Mouse (Mus musculus) T-helper 17 cell (primary cell): ENCODE data around the gene Coro2b.
"Not testable (repeated sequence)": the region's sequence is repeated elsewhere in the genome, so short reads cannot be mapped to it uniquely, and the experiment has no call there.

Source experiments
- in situ Hi-C, 2 experiments: fragments of 300-600 bp; cut with MboI, MseI; formaldehyde crosslinking; loops; 1 replicate in 1 of 2; 2 replicates in 1 of 2; pipeline ENCODE4 v1.15.1; 2025; ENCODE audit warnings: high pct_unique_total_duplicates in 2 of 2

The Coro2b gene

GRCm38 (mm10) chr9:62450862-62451261 is 86.0 kb downstream of the Coro2b start:
- in situ Hi-C loops, result no loop called here

- in situ Hi-C loops, result no loop called here
Observed at GRCm38 (mm10) chr9:62450355-62450754, 86.5 kb downstream of the Coro2b start.

- in situ Hi-C loops, result not testable (repeated sequence)
Observed at GRCm38 (mm10) chr9:62447337-62447736, 89.5 kb downstream of the Coro2b start.

- in situ Hi-C loops, result loop anchor here (5.0 to 10.0 kb wide), 2 partner anchors 1511 to 1514 kb away; no protein-coding TSS in a partner anchor
Observed at GRCm38 (mm10) chr9:62438755-62439101, 98.1 kb downstream of the Coro2b start.

GRCm38 (mm10) chr9:62438085-62438754 is 98.6 kb downstream of the Coro2b start:
- in situ Hi-C loops, result loop anchor here (5.0 to 10.0 kb wide), 2 partner anchors 1511 to 1513 kb away; no protein-coding TSS in a partner anchor

- in situ Hi-C loops, result loop anchor here (5.0 to 10.0 kb wide), 2 partner anchors 1510 to 1513 kb away; no protein-coding TSS in a partner anchor
Observed at GRCm38 (mm10) chr9:62437446-62437845, 99.4 kb downstream of the Coro2b start.

GRCm38 (mm10) chr9:62435613-62436318 is 101.1 kb downstream of the Coro2b start:
- in situ Hi-C loops, result loop anchor here (5.0 to 10.0 kb wide), 2 partner anchors 1508 to 1511 kb away; no protein-coding TSS in a partner anchor

- in situ Hi-C loops, result loop anchor here in 1 of 2 experiments (10.0 kb wide), 1 partner anchor 1508 kb away; no protein-coding TSS in a partner anchor
Observed at GRCm38 (mm10) chr9:62432261-62433060, 104.4 kb downstream of the Coro2b start.

GRCm38 (mm10) chr9:62430741-62431140 is 106.1 kb downstream of the Coro2b start:
- in situ Hi-C loops, result loop anchor here in 1 of 2 experiments (10.0 kb wide), 1 partner anchor 1506 kb away; no protein-coding TSS in a partner anchor

GRCm38 (mm10) chr9:62427010-62427409 is 109.8 kb downstream of the Coro2b start:
- in situ Hi-C loops, result no loop called here

- in situ Hi-C loops, result no loop called here
Observed at GRCm38 (mm10) chr9:62426531-62426930, 110.3 kb downstream of the Coro2b start.

GRCm38 (mm10) chr9:62426021-62426420 is 110.8 kb downstream of the Coro2b start:
- in situ Hi-C loops, result no loop called here

GRCm38 (mm10) chr9:62425265-62425664 is 111.6 kb downstream of the Coro2b start:
- in situ Hi-C loops, result no loop called here

GRCm38 (mm10) chr9:62423871-62424270 is 113.0 kb downstream of the Coro2b start:
- in situ Hi-C loops, result no loop called here

GRCm38 (mm10) chr9:62422926-62423325 is 113.9 kb downstream of the Coro2b start:
- in situ Hi-C loops, result no loop called here

GRCm38 (mm10) chr9:62421911-62422310 is 114.9 kb downstream of the Coro2b start:
- in situ Hi-C loops, result no loop called here

- in situ Hi-C loops, result no loop called here
Observed at GRCm38 (mm10) chr9:62421027-62421426, 115.8 kb downstream of the Coro2b start.

GRCm38 (mm10) chr9:62420261-62420917 is 116.5 kb downstream of the Coro2b start:
- in situ Hi-C loops, result no loop called here

GRCm38 (mm10) chr9:62418742-62419141 is 118.1 kb downstream of the Coro2b start:
- in situ Hi-C loops, result loop anchor here in 1 of 2 experiments (5.0 kb wide), 1 partner anchor 111 kb away; no protein-coding TSS in a partner anchor

GRCm38 (mm10) chr9:62407357-62408146 is 129.3 kb downstream of the Coro2b start:
- in situ Hi-C loops, result no loop called here
